In genomic region chr11:61679091-61679866, GRCm38 (mm10) we compare ENCODE assay signal across 42 mouse cellular contexts. TPM values are rescaled to one million over a fixed set of nuclear protein-coding genes. Genes with fewer than 3 reads are reported as not detected.
"Had no signal": no experiment of that assay in that cellular context is flagged by ENCODE, and none has a peak within 500 bp of the region (broad histone marks: within the 10 kb centered on the region; RNA-seq: fewer than 3 reads in every experiment).

No protein-coding gene starts in this region.

- H3K4me2 ChIP-seq: heart, embryonic 11.5 days; heart, embryonic 13.5 days; heart, embryonic 15.5 days; hindbrain, embryonic 12.5 days; hindbrain, embryonic 13.5 days; hindbrain, embryonic 14.5 days; hindbrain, embryonic 15.5 days; intestine, embryonic 15.5 days; kidney, embryonic 15.5 days had no signal

- H3K9me3 ChIP-seq: heart, embryonic 10.5 days; heart, embryonic 13.5 days; heart, embryonic 15.5 days; hindbrain, embryonic 10.5 days; hindbrain, embryonic 12.5 days; hindbrain, embryonic 13.5 days; hindbrain, embryonic 15.5 days; intestine, embryonic 15.5 days; kidney, embryonic 15.5 days had no signal

- H3K4me3 ChIP-seq: heart, embryonic 10.5 days; heart, embryonic 13.5 days; heart, embryonic 15.5 days; hindbrain, embryonic 10.5 days; hindbrain, embryonic 12.5 days; hindbrain, embryonic 13.5 days; hindbrain, embryonic 15.5 days; intestine, embryonic 15.5 days; kidney, embryonic 15.5 days; layer of hippocampus, adult 2 months; left cerebral cortex, adult 2 months had no signal

- DNase-seq: heart, postnatal 14 days; heart, postnatal 36 days; heart, postnatal 4 days; kidney, adult 11 months; kidney, adult 18-20 months; kidney, adult 2 months; kidney, adult 8-10 months; kidney, adult 9 months; kidney, postnatal 10 days; kidney, postnatal 14 days; kidney, postnatal 25 days; kidney, postnatal 36 days; kidney, postnatal 4 days; layer of hippocampus, adult 9-11 months; layer of hippocampus, postnatal 36 days had no signal

- H3K27ac ChIP-seq: heart, embryonic 10.5 days; heart, embryonic 13.5 days; heart, embryonic 15.5 days; hindbrain, embryonic 10.5 days; hindbrain, embryonic 12.5 days; hindbrain, embryonic 13.5 days; hindbrain, embryonic 14.5 days; hindbrain, embryonic 15.5 days; hindbrain, postnatal 0 days; intestine, embryonic 15.5 days; kidney, embryonic 15.5 days; kidney, postnatal 0 days; layer of hippocampus, adult 2 months; left cerebral cortex, adult 2 months had no signal

- H3K9ac ChIP-seq: heart, embryonic 13.5 days; heart, embryonic 15.5 days; hindbrain, embryonic 12.5 days; hindbrain, embryonic 13.5 days; hindbrain, embryonic 14.5 days; hindbrain, embryonic 15.5 days; intestine, embryonic 15.5 days; kidney, embryonic 15.5 days had no signal

- H3K36me3 ChIP-seq: heart, embryonic 10.5 days; heart, embryonic 13.5 days; heart, embryonic 15.5 days; hindbrain, embryonic 10.5 days; hindbrain, embryonic 12.5 days; hindbrain, embryonic 13.5 days; hindbrain, embryonic 15.5 days; intestine, embryonic 15.5 days; kidney, embryonic 15.5 days had no signal

- ATAC-seq: hindbrain, embryonic 16.5 days; hindbrain, postnatal 0 days; inflammation-experienced regulatory T-cells, adult 6 months; intestine, embryonic 15.5 days; intestine, embryonic 16.5 days; intestine, postnatal 0 days had no signal

RNA-seq across cellular contexts. Expression of gene Fam83g, which starts 4.6 kb away (rescaled TPM):
- total RNA-seq: layer of hippocampus, adult 2 months; layer of hippocampus, postnatal 10 days; layer of hippocampus, postnatal 25 days; layer of hippocampus, postnatal 36 days had no signal

RNA-seq across cellular contexts. Expression of gene Slc5a10, which starts 41.3 kb away (rescaled TPM):
- total RNA-seq: heart, postnatal 14 days; heart, postnatal 25 days; heart, postnatal 36 days; heart, postnatal 4 days; hematopoietic stem cell, adult 5-6 weeks; left cerebral cortex, adult 2 months had no signal
- polyA plus RNA-seq: heart, embryonic 10.5 days; heart, embryonic 11.5 days; heart, embryonic 14.5 days; heart, embryonic 15.5 days; heart, postnatal 0 days; hindbrain, embryonic 10.5 days; hindbrain, embryonic 12.5 days; hindbrain, embryonic 13.5 days; hindbrain, embryonic 14.5 days; hindbrain, embryonic 15.5 days; hindbrain, embryonic 16.5 days; intestine, embryonic 14.5 days; large intestine, adult 2 months had no signal
